Mouse (Mus musculus) forebrain, embryonic 13.5 days (tissue): Measurements from ENCODE around the gene Slc4a5. TPM values are rescaled to one million over a fixed set of nuclear protein-coding genes. Genes with fewer than 3 reads are reported as not detected.

Source experiments
- ATAC-seq: fragments of 200-750 bp; cut with Nextera tagmentation; 2 replicates; pipeline ENCODE4 v1.8.0; 2017
- H3K27ac ChIP-seq: fragments of 300-500 bp; sonication (generic); 2 replicates; pipeline ENCODE4 v1.5.1; 2015; ENCODE audit warnings: inconsistent platforms, mild to moderate bottlenecking, moderate library complexity
- H3K27me3 ChIP-seq: fragments of 300-500 bp; sonication (generic); 2 replicates; pipeline ENCODE4 v1.6.1; 2015; ENCODE audit warnings: mild to moderate bottlenecking, inconsistent platforms
- H3K36me3 ChIP-seq: fragments of 300-500 bp; sonication (generic); 2 replicates; pipeline ENCODE4 v1.6.1; 2015; ENCODE audit warnings: mild to moderate bottlenecking, inconsistent platforms; ENCODE audit not compliant: poor library complexity, severe bottlenecking
- H3K4me1 ChIP-seq: fragments of 300-500 bp; sonication (generic); 2 replicates; pipeline ENCODE4 v1.6.1; 2015; ENCODE audit warnings: inconsistent platforms
- H3K4me2 ChIP-seq: fragments of 300-500 bp; sonication (generic); 2 replicates; pipeline ENCODE4 v1.6.1; 2015; ENCODE audit warnings: inconsistent platforms, mild to moderate bottlenecking, moderate library complexity
- H3K4me3 ChIP-seq: fragments of 300-500 bp; sonication (generic); 2 replicates; pipeline ENCODE4 v1.5.1; 2015; ENCODE audit warnings: mild to moderate bottlenecking, inconsistent platforms
- H3K9ac ChIP-seq: fragments of 300-500 bp; sonication (generic); 2 replicates; pipeline ENCODE4 v1.6.1; 2015; ENCODE audit warnings: mild to moderate bottlenecking, inconsistent platforms
- H3K9me3 ChIP-seq: fragments of 300-500 bp; sonication (generic); replicated peaks from 2 replicates; pipeline ENCODE4 v1.6.1; 2016; ENCODE audit warnings: inconsistent platforms
- WGBS: fragments of 180-500 bp; shearing (Covaris S2); methylation state at CpG from one replicate; pipeline ENCODE4 v1.1.7; 2015; 5-methylcytosine and 5-hydroxymethylcytosine counted together
- polyA plus RNA-seq: library from polyadenylated mRNA; unstranded; fragments of >200 nt; fragmentation: Nextera tagmentation; extraction: Ambion mirVana; gene quantifications from 2 replicates; pipeline ENCODE4 v1.2.1, GENCODE M21; 2015

Slc4a5 gene
- 0.34 and 0.62 TPM in 2 replicates for polyA plus RNA-seq

- H3K9me3 ChIP-seq = no peaks in the 10 kb centered on the region
- WGBS = 79% methylated on average over 3 of the region's 3 CpGs
- no peaks in the 10 kb centered on the region for H3K4me1 ChIP-seq
- H3K4me2 ChIP-seq = no peak within 1 kb of the TSS
- no peak for ATAC-seq
- no peak within 1 kb of the TSS for H3K4me3 ChIP-seq
- no peaks in the 10 kb centered on the region for H3K27me3 ChIP-seq
- H3K27ac ChIP-seq = no peak within 1 kb of the TSS
- H3K9ac ChIP-seq = no peak within 1 kb of the TSS
- H3K36me3 ChIP-seq = no peaks in the 10 kb centered on the region
These were observed at the start of gene Slc4a5 for GRCm38 (mm10) chr6:83219814-83220213. Gene Slc4a5, plus strand, starts transcription at chr6:83219828.

- Histone ChIP-seq H3K4me3 (no peak overlapping the region), H3K4me2 (no peak overlapping the region), H3K9ac (no peak overlapping the region), H3K9me3 (no peaks in the 10 kb centered on the region), H3K27ac (no peak overlapping the region), H3K4me1 (peaks cover 51% of the 10 kb centered on the region), H3K27me3 (no peaks in the 10 kb centered on the region), H3K36me3 (peaks cover 9% of the 10 kb centered on the region; the same call in 1 of the 2 replicates)
- no peak for ATAC-seq
- 91% methylated on average over 5 of the region's 5 CpGs for WGBS
These were observed 49.8 kb upstream of the Slc4a5 start for GRCm38 (mm10) chr6:83169872-83170271.

GRCm38 (mm10) chr6:83171063-83171462 lies 48.6 kb upstream of the Slc4a5 start:
- Histone ChIP-seq H3K9ac (no peak overlapping the region), H3K4me1 (peaks cover 46% of the 10 kb centered on the region), H3K36me3 (peaks cover 11% of the 10 kb centered on the region; the same call in 1 of the 2 replicates), H3K27me3 (no peaks in the 10 kb centered on the region), H3K9me3 (no peaks in the 10 kb centered on the region), H3K27ac (no peak overlapping the region), H3K4me3 (no peak overlapping the region), H3K4me2 (peak overlapping the region; percentile 40)
- WGBS = 84% methylated on average over 5 of the region's 5 CpGs
- no peak for ATAC-seq

- 60% methylated on average over 9 of the region's 9 CpGs for WGBS
- Histone ChIP-seq H3K27me3 (no peaks in the 10 kb centered on the region), H3K27ac (peak overlapping the region; percentile 17), H3K4me1 (peaks cover 35% of the 10 kb centered on the region), H3K9ac (peak overlapping the region; percentile 50), H3K9me3 (no peaks in the 10 kb centered on the region), H3K36me3 (peaks cover 11% of the 10 kb centered on the region; the same call in 1 of the 2 replicates), H3K4me3 (peak overlapping the region; percentile 21), H3K4me2 (peak overlapping the region; percentile 40)
- peak; percentile 62; the same call in 1 of the 2 replicates for ATAC-seq
These were observed 47.2 kb upstream of the Slc4a5 start for GRCm38 (mm10) chr6:83172240-83172920.

GRCm38 (mm10) chr6:83175996-83176395 lies 43.6 kb upstream of the Slc4a5 start:
- Histone ChIP-seq H3K9ac (peak overlapping the region; percentile 37; the same call in 1 of the 2 replicates), H3K27ac (no peak overlapping the region), H3K4me3 (no peak overlapping the region), H3K4me1 (peaks cover 33% of the 10 kb centered on the region), H3K9me3 (no peaks in the 10 kb centered on the region), H3K4me2 (no peak overlapping the region), H3K36me3 (peaks cover 8% of the 10 kb centered on the region; the same call in 1 of the 2 replicates), H3K27me3 (no peaks in the 10 kb centered on the region)
- no peak for ATAC-seq
- WGBS = 81% methylated on average over 8 of the region's 8 CpGs

GRCm38 (mm10) chr6:83179390-83180117 lies 40.1 kb upstream of the Slc4a5 start:
- Histone ChIP-seq H3K36me3 (peaks cover 28% of the 10 kb centered on the region), H3K27me3 (no peaks in the 10 kb centered on the region), H3K4me3 (peak overlapping the region; percentile 43), H3K27ac (no peak overlapping the region), H3K9ac (peak overlapping the region; percentile 70), H3K4me1 (peaks cover 13% of the 10 kb centered on the region), H3K4me2 (peak overlapping the region; percentile 66), H3K9me3 (no peaks in the 10 kb centered on the region)
- peak; percentile 89 for ATAC-seq
- WGBS = 9% methylated on average over 12 of the region's 12 CpGs

GRCm38 (mm10) chr6:83180605-83181004 lies 39.0 kb upstream of the Slc4a5 start:
- H3K27ac ChIP-seq = no peak overlapping the region
- no peaks in the 10 kb centered on the region for H3K27me3 ChIP-seq
- 90% methylated on average over 6 of the region's 6 CpGs for WGBS
- ATAC-seq = no peak
- no peak overlapping the region for H3K9ac ChIP-seq
- H3K4me1 ChIP-seq = peaks cover 20% of the 10 kb centered on the region
- H3K36me3 ChIP-seq = peaks cover 32% of the 10 kb centered on the region
- H3K4me3 ChIP-seq = no peak overlapping the region
- H3K9me3 ChIP-seq = no peaks in the 10 kb centered on the region
- 0 out of 2 replicates have a peak overlapping the region, but pooled peaks have one; percentile 66 for H3K4me2 ChIP-seq

GRCm38 (mm10) chr6:83184858-83185435 lies 34.7 kb upstream of the Slc4a5 start:
- Histone ChIP-seq H3K9ac (no peak overlapping the region), H3K4me1 (peaks cover 34% of the 10 kb centered on the region), H3K4me3 (no peak overlapping the region), H3K9me3 (no peaks in the 10 kb centered on the region), H3K36me3 (peaks cover 54% of the 10 kb centered on the region), H3K4me2 (no peak overlapping the region), H3K27ac (peak overlapping the region; percentile 82; the same call in 1 of the 2 replicates), H3K27me3 (no peaks in the 10 kb centered on the region)
- ATAC-seq = no peak
- whole genome bisulfite sequencing = 87% methylated on average over 3 of the region's 3 CpGs

- peak overlapping the region; percentile 70 for H3K4me2 ChIP-seq
- peak overlapping the region; percentile 78 for H3K9ac ChIP-seq
- no peaks in the 10 kb centered on the region for H3K27me3 ChIP-seq
- H3K4me3 ChIP-seq = peak overlapping the region; percentile 53
- peaks cover 33% of the 10 kb centered on the region for H3K4me1 ChIP-seq
- H3K36me3 ChIP-seq = peaks cover 66% of the 10 kb centered on the region
- no peaks in the 10 kb centered on the region for H3K9me3 ChIP-seq
- WGBS = 4% methylated on average over 25 of the region's 25 CpGs
- H3K27ac ChIP-seq = peak overlapping the region; percentile 82
- ATAC-seq = peak; percentile 97
These were observed 33.5 kb upstream of the Slc4a5 start for GRCm38 (mm10) chr6:83185895-83186861.

GRCm38 (mm10) chr6:83186946-83187345 lies 32.7 kb upstream of the Slc4a5 start:
- Histone ChIP-seq H3K36me3 (peaks cover 74% of the 10 kb centered on the region), H3K9ac (peak overlapping the region; percentile 78), H3K4me3 (peak overlapping the region; percentile 53), H3K4me2 (peak overlapping the region; percentile 70), H3K9me3 (no peaks in the 10 kb centered on the region), H3K4me1 (peaks cover 33% of the 10 kb centered on the region), H3K27ac (peak overlapping the region; percentile 82), H3K27me3 (no peaks in the 10 kb centered on the region)
- no peak for ATAC-seq
- 66% methylated on average over 2 of the region's 2 CpGs for WGBS

GRCm38 (mm10) chr6:83193571-83193970 lies 26.1 kb upstream of the Slc4a5 start:
- ATAC-seq = no peak
- H3K4me3 ChIP-seq = no peak overlapping the region
- no peak overlapping the region for H3K27ac ChIP-seq
- 94% methylated on average over 7 of the region's 7 CpGs for WGBS
- no peaks in the 10 kb centered on the region for H3K9me3 ChIP-seq
- H3K4me2 ChIP-seq = no peak overlapping the region
- H3K4me1 ChIP-seq = no peaks in the 10 kb centered on the region
- H3K9ac ChIP-seq = no peak overlapping the region
- peaks cover 100% of the 10 kb centered on the region for H3K36me3 ChIP-seq
- no peaks in the 10 kb centered on the region for H3K27me3 ChIP-seq
